Mouse (Mus musculus) CH12.LX (cell line): ENCODE results near the gene Gimd1. TPM values are rescaled to one million over a fixed set of nuclear protein-coding genes. Genes with fewer than 3 reads are reported as not detected.

ENCODE experiments used
- DNase-seq: peaks from one replicate; pipeline ENCODE4 v3.0.0-alpha.2; 2013; ENCODE audit errors: extremely low read depth
- H3K27ac ChIP-seq: 2 replicates; pipeline ENCODE4 v1.5.1; 2012; ENCODE audit warnings: low read depth, mild to moderate bottlenecking, control low read depth, moderate library complexity; ENCODE audit not compliant: insufficient read depth
- H3K27me3 ChIP-seq: replicated peaks from 2 replicates; pipeline ENCODE3; 2012; ENCODE audit warnings: inconsistent platforms
- H3K36me3 ChIP-seq, 2 experiments: replicated peaks in 1 of 2; 2 replicates each; pipeline versions ENCODE3 to v1.6.1; 2012; ENCODE audit warnings: inconsistent platforms in 1 of 2, low read length in 1 of 2, mild to moderate bottlenecking in 1 of 2, mixed read lengths in 1 of 2, moderate library complexity in 1 of 2; ENCODE audit not compliant: control insufficient read depth in 1 of 2, insufficient read depth in 1 of 2
- H3K4me1 ChIP-seq, 2 experiments: 2 replicates each; pipeline ENCODE4 v1.6.1; 2012; ENCODE audit warnings: inconsistent platforms in 1 of 2, moderate library complexity in 1 of 2; ENCODE audit not compliant: insufficient read depth in 2 of 2, control insufficient read depth in 1 of 2
- H3K4me2 ChIP-seq: 2 replicates; pipeline ENCODE4 v1.6.1; 2012; ENCODE audit warnings: low read depth, mild to moderate bottlenecking, control low read depth; ENCODE audit not compliant: poor library complexity, insufficient read depth, severe bottlenecking
- H3K4me3 ChIP-seq, 3 experiments: fragments of 150-350 bp in 1 of 3; sonication (generic) in 1 of 3; replicated peaks in 1 of 3; 2 replicates each; pipeline versions ENCODE3 to v1.5.1; 2011 to 2012; ENCODE audit warnings: low read depth in 2 of 3, low read length in 2 of 3, mild to moderate bottlenecking in 2 of 3, moderate library complexity in 2 of 3, control low read depth in 1 of 3, improper control_type of control experiment in 1 of 3, inconsistent platforms in 1 of 3, mixed read lengths in 1 of 3; ENCODE audit not compliant: poor library complexity in 1 of 3
- H3K79me2 ChIP-seq: replicated peaks from 2 replicates; pipeline ENCODE4 v1.6.1; 2012; ENCODE audit warnings: mild to moderate bottlenecking, moderate library complexity; ENCODE audit not compliant: control insufficient read depth, poor library complexity, insufficient read depth, severe bottlenecking; ENCODE audit errors: extremely low read depth
- H3K9ac ChIP-seq: 2 replicates; pipeline ENCODE4 v1.6.1; 2012; ENCODE audit warnings: low read depth, mild to moderate bottlenecking, control low read depth, moderate library complexity; ENCODE audit not compliant: insufficient read depth
- H3K9me3 ChIP-seq: replicated peaks from 2 replicates; pipeline ENCODE3; 2012; ENCODE audit warnings: low read length, inconsistent platforms, mixed read lengths
- BHLHE40 ChIP-seq: IDR thresholded peaks from 2 replicates; pipeline ENCODE4 v1.6.1; 2011; ENCODE audit warnings: mild to moderate bottlenecking, low read depth, low read length, improper control_type of control experiment
- CHD2 ChIP-seq: IDR thresholded peaks from 2 replicates; pipeline ENCODE4 v1.6.1; 2011; ENCODE audit warnings: low read length, improper control_type of control experiment
- E2F4 ChIP-seq: IDR thresholded peaks from 2 replicates; pipeline ENCODE4 v1.6.1; 2011; ENCODE audit warnings: low read depth, low read length, improper control_type of control experiment; ENCODE audit not compliant: insufficient replicate concordance
- ELF1 ChIP-seq: IDR thresholded peaks from 2 replicates; pipeline ENCODE4 v1.6.1; 2014; ENCODE audit warnings: low read depth, mild to moderate bottlenecking, inconsistent platforms, low read length, improper control_type of control experiment
- EP300 ChIP-seq: IDR thresholded peaks from 2 replicates; pipeline ENCODE4 v1.6.1; 2011; ENCODE audit warnings: low read length, improper control_type of control experiment
- GABPA ChIP-seq: IDR thresholded peaks from 2 replicates; pipeline ENCODE4 v1.6.1; 2012; ENCODE audit warnings: low read depth, low read length, improper control_type of control experiment, inconsistent platforms; ENCODE audit not compliant: insufficient replicate concordance
- HCFC1 ChIP-seq: IDR thresholded peaks from 2 replicates; pipeline ENCODE4 v1.6.1; 2012; ENCODE audit warnings: low read depth, mild to moderate bottlenecking, inconsistent platforms, low read length, improper control_type of control experiment
- IRF4 ChIP-seq: IDR thresholded peaks from 2 replicates; pipeline ENCODE4 v1.6.1; 2014; ENCODE audit warnings: low read depth, mild to moderate bottlenecking, inconsistent platforms, low read length, improper control_type of control experiment
- JUN ChIP-seq: IDR thresholded peaks from 2 replicates; pipeline ENCODE4 v1.6.1; 2011; ENCODE audit warnings: low read depth, mild to moderate bottlenecking, low read length, improper control_type of control experiment, moderate library complexity; ENCODE audit not compliant: insufficient read depth
- JUND ChIP-seq: conservative IDR thresholded peaks from 2 replicates; pipeline ENCODE4 v1.6.1; 2011; ENCODE audit warnings: low read depth, low read length, improper control_type of control experiment
- MAFK ChIP-seq: IDR thresholded peaks from 2 replicates; pipeline ENCODE4 v1.6.1; 2011; ENCODE audit warnings: low read length, improper control_type of control experiment; ENCODE audit not compliant: insufficient replicate concordance
- MYC ChIP-seq: IDR thresholded peaks from 2 replicates; pipeline ENCODE4 v1.6.1; 2011; ENCODE audit warnings: low read depth, mild to moderate bottlenecking, improper control_type of control experiment, low read length
- NELFE ChIP-seq: IDR thresholded peaks from 2 replicates; pipeline ENCODE4 v1.6.1; 2011; ENCODE audit warnings: low read depth, low read length, improper control_type of control experiment
- NRF1 ChIP-seq: IDR thresholded peaks from 2 replicates; pipeline ENCODE4 v1.6.1; 2014; ENCODE audit warnings: low read depth, mild to moderate bottlenecking, inconsistent platforms, low read length, improper control_type of control experiment, moderate library complexity
- POLR2AphosphoS2 ChIP-seq: IDR thresholded peaks from 2 replicates; pipeline ENCODE4 v1.6.1; 2011; ENCODE audit warnings: low read depth, low read length, improper control_type of control experiment
- RAD21 ChIP-seq: IDR thresholded peaks from 2 replicates; pipeline ENCODE4 v1.6.1; 2011; ENCODE audit warnings: low read depth, mild to moderate bottlenecking, low read length, improper control_type of control experiment, moderate library complexity
- RCOR1 ChIP-seq: conservative IDR thresholded peaks from 2 replicates; pipeline ENCODE4 v1.6.1; 2012; ENCODE audit warnings: low read depth, mild to moderate bottlenecking, inconsistent platforms, low read length, improper control_type of control experiment
- SIN3A ChIP-seq: IDR thresholded peaks from 2 replicates; pipeline ENCODE4 v1.6.1; 2012; ENCODE audit warnings: low read length, improper control_type of control experiment, inconsistent platforms
- TBP ChIP-seq: conservative IDR thresholded peaks from 2 replicates; pipeline ENCODE4 v1.6.1; 2011; ENCODE audit warnings: low read depth, low read length, improper control_type of control experiment
- TCF12 ChIP-seq: IDR thresholded peaks from 2 replicates; pipeline ENCODE4 v1.6.1; 2014; ENCODE audit warnings: low read depth, mild to moderate bottlenecking, inconsistent platforms, low read length, improper control_type of control experiment
- UBTF ChIP-seq: IDR thresholded peaks from 2 replicates; pipeline ENCODE4 v1.6.1; 2012; ENCODE audit warnings: low read depth, mild to moderate bottlenecking, inconsistent platforms, low read length, improper control_type of control experiment, moderate library complexity
- USF1 ChIP-seq: IDR thresholded peaks from 2 replicates; pipeline ENCODE4 v1.6.1; 2014; ENCODE audit warnings: low read depth, mild to moderate bottlenecking, inconsistent platforms, low read length, improper control_type of control experiment
- ZC3H11A ChIP-seq: IDR thresholded peaks from 2 replicates; pipeline ENCODE4 v1.6.1; 2012; ENCODE audit warnings: low read depth, mild to moderate bottlenecking, inconsistent platforms, low read length, improper control_type of control experiment
- ZKSCAN1 ChIP-seq: IDR thresholded peaks from 2 replicates; pipeline ENCODE4 v1.6.1; 2012; ENCODE audit warnings: low read depth, inconsistent platforms, low read length, improper control_type of control experiment, borderline replicate concordance
- ZMIZ1 ChIP-seq: IDR thresholded peaks from 2 replicates; pipeline ENCODE4 v1.6.1; 2012; ENCODE audit warnings: low read depth, mild to moderate bottlenecking, inconsistent platforms, low read length, improper control_type of control experiment
- dilution Hi-C: fragments of 300-500 bp; cut with MboI; formaldehyde crosslinking; loops from 2 replicates; pipeline ENCODE4 v1.14.3; 2020; ENCODE audit warnings: low sequenced_read_pairs; ENCODE audit not compliant: extremely low pct_unique_long_range_greater_than_20kb, extremely low pct_ligation_motif_present
- in situ Hi-C: fragments of 300-500 bp; cut with MboI; formaldehyde crosslinking; loops from 3 replicates; pipeline ENCODE4 v1.14.3; 2019; ENCODE audit warnings: low sequenced_read_pairs, low pct_ligation_motif_present, low pct_unique_long_range_greater_than_20kb, mixed read lengths
- polyA plus RNA-seq: library from polyadenylated mRNA; unstranded; fragments of >175 nt; gene quantifications from 2 replicates; pipeline ENCODE4 v1.2.1, GENCODE M21; 2012; ENCODE audit warnings: low read depth; ENCODE audit not compliant: insufficient read length
- total RNA-seq, 2 experiments: library from RNA; depleted of rRNA; stranded (reverse); fragments of 300-350 nt in 1 of 2; fragments of >200 nt in 1 of 2; gene quantifications; 2 replicates each; pipeline ENCODE4 v1.2.3; 2012 to 2014

Gene Gimd1
- total and polyA plus RNA-seq, 3 experiments: not detected

DNA sequence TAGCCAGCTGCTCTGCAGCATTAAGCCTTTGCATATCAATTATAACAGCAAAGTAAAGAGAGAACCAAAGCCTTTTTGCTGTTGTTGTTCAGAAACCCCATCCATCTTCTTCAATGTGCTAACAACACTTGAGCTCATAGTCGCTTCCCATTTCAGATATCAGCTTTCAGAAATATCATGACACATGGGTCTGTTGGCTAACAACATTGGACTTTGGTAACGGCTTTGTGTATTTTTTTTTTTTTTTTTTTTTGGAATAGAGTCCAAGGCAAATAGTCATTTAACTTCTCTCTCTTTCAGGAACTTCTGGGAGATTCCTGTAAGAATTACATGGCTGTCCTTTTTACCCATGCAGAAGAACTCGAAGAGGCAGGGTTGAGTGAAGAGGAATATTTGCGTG lies 14.5 kb downstream of the Gimd1 start:
- dilution Hi-C loops: no loop called here
- no peaks in the 10 kb centered on the region for H3K9me3 ChIP-seq

DNA sequence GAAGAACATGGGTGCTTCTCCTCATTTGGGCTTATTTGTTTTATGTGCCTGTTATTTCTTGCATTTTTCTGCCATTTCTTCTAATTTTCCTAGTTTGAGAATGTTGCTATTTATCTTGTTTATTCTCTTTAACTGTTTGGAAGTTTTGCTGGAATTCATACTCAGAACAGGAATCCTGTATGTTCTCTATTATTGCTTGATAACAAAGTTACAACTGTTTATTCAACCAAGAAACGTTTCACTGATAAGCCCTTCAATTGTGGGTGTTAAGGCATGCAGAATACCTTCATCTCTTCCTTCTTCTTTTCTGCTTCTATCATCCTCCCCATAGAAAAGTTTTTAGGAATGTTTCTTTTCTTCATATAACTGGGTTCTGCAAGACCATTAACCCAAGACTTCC lies 17.2 kb downstream of the Gimd1 start:
- no peak overlapping the region for H3K4me3 ChIP-seq
- no peaks in the 10 kb centered on the region for H3K4me1 ChIP-seq
- TF ChIP-seq POLR2AphosphoS2 (no peak), UBTF (no peak), USF1 (no peak), GABPA (no peak), CHD2 (no peak), ZMIZ1 (no peak), NELFE (no peak), TBP (no peak), JUND (no peak), ELF1 (no peak), HCFC1 (no peak), RCOR1 (no peak), IRF4 (no peak), SIN3A (no peak), ZC3H11A (no peak), ZKSCAN1 (no peak), NRF1 (no peak), TCF12 (no peak), E2F4 (no peak)
- H3K9me3 ChIP-seq: no peaks in the 10 kb centered on the region
- H3K27me3 ChIP-seq: no peaks in the 10 kb centered on the region
- no peak overlapping the region for H3K27ac ChIP-seq
- no peak overlapping the region for H3K9ac ChIP-seq
- H3K36me3 ChIP-seq: no peaks in the 10 kb centered on the region
- H3K4me2 ChIP-seq: no peak overlapping the region
- dilution Hi-C loops: no loop called here
- in situ Hi-C loops: no loop called here
- DNase-seq: no peak
- H3K79me2 ChIP-seq: no peaks in the 10 kb centered on the region

More for the DNA sequence above, 14.5 kb downstream of the Gimd1 start:
- TF ChIP-seq RAD21: no peak
- no peak for TF ChIP-seq POLR2AphosphoS2
- TF ChIP-seq EP300: no peak
- TF ChIP-seq CHD2: no peak
- TF ChIP-seq ELF1: no peak
- no peak for TF ChIP-seq E2F4
- TF ChIP-seq HCFC1: no peak
- TF ChIP-seq JUN: no peak
- no peak for TF ChIP-seq ZKSCAN1
- no peak for TF ChIP-seq BHLHE40
- TF ChIP-seq TCF12: no peak
- TF ChIP-seq MAFK: no peak
- TF ChIP-seq MYC: no peak
- Histone ChIP-seq H3K4me1 (peaks cover 0 to 2% of the 10 kb centered on the region in 2 experiments; a peak in 1 of 4 replicates), H3K79me2 (no peaks in the 10 kb centered on the region), H3K27ac (no peak overlapping the region), H3K27me3 (no peaks in the 10 kb centered on the region), H3K36me3 (no peaks in the 10 kb centered on the region), H3K4me2 (no peak overlapping the region), H3K4me3 (no peak overlapping the region), H3K9ac (no peak overlapping the region)
- DNase-seq: no peak
- in situ Hi-C loops: no loop called here
